Mouse (Mus musculus) E14TG2a.4 (cell line): Measurements from ENCODE around the gene Gclc.

ENCODE experiments used
- CTCF ChIP-seq: conservative IDR thresholded peaks from 2 replicates; pipeline ENCODE4 v1.5.1; 2014; ENCODE audit warnings: low read length
- POU5F1 ChIP-seq: IDR thresholded peaks from 2 replicates; pipeline ENCODE4 v1.6.1; 2014; ENCODE audit warnings: low read length, borderline replicate concordance

GRCm38 (mm10) chr9:77757331-77757730 is 3.0 kb downstream of the Gclc start:
- TF ChIP-seq POU5F1 (no peak), CTCF (no peak)
